Mouse (Mus musculus) inflammation-experienced regulatory T-cells, adult 6 months (primary cell): Measurements from ENCODE around the gene Rps16. TPM values are rescaled to one million over a fixed set of nuclear protein-coding genes. Genes with fewer than 3 reads are reported as not detected.

Experiments
- ATAC-seq: one replicate; pipeline ENCODE4 v1.8.0; 2017
- polyA plus RNA-seq, 3 experiments: library from polyadenylated mRNA; unstranded; fragments of 100-300 nt; shearing (Covaris generic); gene quantifications; one replicate each; pipeline ENCODE4 v1.2.1; 2017

Gene Rps16
- polyA plus RNA-seq, 3 experiments from 2014 or later: 937 to 1,605 (median 1,546) TPM

DNA sequence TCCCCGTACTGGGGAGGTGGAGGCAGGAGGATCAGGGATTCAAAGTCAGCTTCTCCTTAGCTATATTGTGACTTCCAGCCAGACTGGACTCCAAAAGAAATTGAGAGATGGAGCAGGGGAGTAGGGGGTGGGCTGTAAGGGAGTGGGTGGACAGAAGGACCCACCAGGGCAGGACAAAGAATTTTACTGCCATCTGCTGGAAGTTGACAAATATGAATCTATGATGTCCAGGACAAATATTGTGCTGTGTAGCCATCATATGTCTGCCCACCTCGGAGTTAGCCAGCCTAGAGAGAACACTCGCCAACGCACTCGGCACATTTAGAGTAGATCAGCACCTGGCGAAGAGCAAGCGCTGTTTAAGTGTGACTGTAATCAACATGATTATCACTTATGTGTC is 1.9 kb upstream of the Rps16 start:
- ATAC-seq: no peak

DNA sequence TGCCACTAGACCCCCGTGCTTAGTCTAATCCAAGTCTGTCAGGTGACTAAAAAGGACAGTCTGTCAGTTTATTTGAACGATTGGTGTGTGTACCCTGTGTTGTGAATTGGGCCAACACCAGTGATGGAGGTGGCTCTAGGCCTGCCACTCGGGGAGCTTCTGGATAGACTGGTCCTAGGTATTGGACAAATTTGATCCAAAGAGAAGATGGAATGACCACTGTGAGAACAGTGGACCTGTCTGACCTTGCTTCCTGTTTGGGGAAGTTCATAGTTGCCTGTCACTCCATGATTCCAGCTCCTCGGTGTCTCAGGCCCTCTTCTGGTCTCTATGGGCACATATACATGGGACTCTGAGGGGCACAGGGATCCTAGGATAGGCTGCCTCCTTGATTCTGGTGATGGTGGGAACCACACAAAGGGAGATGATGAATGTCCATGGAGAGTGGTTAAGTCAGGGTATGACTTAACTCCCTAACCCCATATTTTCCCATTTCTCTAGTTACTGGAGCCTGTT is 1.3 kb downstream of the Rps16 start:
- no peak for ATAC-seq

DNA sequence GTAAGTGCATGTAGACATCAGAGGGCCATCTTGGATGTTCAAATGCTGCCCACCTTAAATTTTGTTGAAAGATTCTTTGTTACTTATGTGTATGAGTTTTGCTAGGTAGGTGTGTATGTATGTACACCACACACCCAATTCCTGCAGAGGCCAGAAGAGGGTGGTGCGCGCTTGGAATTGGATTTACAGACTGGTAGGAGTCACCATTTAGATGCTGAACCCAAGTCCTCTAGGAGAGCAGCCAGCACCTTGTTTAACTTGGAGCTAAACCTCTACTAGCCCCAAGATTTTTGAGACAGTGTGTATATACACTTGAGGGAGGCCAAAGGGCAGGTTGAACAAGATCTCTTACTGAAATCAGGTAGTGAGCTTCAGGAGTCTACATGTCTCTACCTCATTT is 2.8 kb downstream of the Rps16 start:
- ATAC-seq: no peak

DNA sequence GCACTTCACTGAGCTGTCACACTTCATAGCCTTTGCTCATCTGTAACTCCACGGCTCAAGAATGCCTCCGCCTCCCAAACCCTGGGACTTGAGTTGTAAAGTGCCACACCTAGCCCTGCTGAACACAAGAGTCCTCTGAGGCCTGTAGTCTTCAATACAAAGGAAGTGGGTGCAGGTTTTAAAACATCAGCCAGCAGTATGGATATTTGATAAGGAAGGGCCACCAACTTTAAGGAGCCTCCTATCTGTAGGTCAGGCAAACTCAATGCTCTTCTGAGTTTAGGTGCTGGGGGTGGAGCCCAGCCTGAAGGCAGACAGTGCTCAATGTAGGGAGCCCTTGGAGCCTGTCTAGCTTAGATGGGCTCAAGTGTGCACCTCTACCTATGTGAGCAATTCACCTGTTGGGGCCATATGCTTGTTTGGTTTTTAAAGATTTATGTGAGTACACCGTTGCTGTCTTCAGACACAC is 3.7 kb downstream of the Rps16 start:
- no peak for ATAC-seq

DNA sequence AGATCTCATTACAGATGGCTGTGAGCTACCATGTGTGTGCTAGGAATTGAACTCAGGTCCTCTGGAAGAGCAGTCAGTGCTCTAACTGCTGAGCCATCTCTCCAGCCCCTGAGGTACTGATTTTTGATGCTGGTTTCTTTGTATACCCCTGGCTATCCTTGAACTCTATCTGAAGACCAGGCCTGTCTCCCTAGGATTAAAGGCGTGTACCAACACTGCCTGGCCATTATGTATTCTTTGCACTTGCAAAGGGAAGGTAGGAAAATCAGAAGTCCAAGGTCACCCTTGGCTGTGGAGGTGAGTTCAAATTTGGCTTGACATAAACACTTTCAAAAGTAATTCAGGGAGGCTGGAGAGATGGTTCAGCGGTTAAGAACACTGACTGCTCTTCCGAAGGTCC is 4.1 kb downstream of the Rps16 start:
- ATAC-seq: no peak

DNA sequence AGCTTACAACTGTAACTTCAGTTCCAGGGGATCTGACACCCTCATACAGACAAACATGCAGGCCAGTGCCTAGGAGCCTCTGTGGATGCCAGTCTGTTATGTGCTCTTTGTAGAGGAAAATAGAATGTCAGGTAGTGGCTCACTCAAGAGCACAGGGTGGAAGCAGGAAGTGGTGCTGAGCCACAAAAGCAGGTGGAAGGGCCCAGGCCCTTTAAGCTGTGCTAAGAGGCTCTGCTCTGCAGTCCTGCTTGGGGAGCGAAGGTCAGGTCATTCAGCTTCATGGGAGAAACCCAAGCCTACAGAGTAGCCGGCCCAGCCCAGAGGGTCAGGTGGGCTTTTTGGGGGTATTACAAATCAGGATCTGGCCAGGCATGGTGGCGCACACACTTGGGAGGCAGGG is 4.8 kb downstream of the Rps16 start:
- peak; percentile 55 for ATAC-seq

DNA sequence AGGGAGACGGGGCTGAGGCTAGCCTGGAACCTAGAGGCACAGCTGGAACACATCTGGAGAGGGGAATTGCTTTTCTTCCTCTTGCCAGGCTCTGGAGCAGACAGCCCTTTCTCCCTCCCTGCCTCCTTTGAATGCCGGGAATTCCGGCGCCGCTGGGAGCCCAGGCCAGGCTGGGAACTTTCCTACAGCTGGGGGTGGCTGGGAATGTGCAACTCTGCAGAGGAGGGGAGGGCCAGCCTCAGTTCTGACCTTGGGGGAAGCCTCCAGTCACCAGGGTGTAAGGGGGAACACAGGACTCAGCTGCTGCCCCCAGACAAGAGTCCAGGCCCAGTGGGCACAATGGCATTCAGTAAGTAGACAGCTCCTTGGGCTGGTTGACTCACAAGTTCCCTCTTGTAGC is 6.5 kb downstream of the Rps16 start:
- ATAC-seq: no peak

DNA sequence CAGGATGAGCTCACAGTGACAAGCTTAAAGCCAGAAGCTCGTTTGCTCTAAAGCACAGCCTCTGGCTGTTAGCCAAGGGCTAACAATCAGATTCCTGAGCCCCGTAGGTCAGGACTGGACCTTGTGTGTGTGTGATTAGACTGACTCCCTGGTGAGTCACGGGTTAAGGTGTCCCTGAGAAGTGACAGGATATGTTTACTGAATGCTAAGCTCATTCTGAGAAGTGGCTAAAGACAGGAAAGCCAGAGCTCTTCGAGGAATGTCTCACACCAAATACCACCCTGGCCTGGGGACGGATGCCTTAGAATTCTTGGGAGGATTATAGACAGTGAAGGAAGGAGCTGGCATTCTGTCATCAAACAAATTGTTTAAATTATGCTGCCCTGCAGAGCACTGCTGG is 7.5 kb downstream of the Rps16 start:
- ATAC-seq: no peak

DNA sequence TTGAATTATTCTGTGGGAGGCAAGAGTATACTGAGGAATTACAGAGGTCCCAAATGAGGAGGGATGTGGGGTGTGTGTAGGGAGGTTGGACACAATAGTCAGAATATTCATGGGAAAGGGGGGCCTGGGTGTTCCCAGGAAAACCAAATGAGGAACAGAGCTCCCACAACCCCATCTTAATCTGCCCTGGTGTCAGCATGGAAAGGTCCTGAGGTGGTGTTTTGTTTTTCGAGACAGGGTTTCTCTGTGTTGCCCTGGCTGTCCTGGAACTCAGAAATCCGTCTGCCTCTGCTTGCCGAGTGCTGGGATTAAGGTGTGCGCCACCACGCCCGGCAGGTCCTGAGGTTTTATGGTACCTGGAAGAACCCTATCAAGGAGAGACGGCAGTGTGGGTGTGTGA is 8.0 kb downstream of the Rps16 start:
- no peak for ATAC-seq

DNA sequence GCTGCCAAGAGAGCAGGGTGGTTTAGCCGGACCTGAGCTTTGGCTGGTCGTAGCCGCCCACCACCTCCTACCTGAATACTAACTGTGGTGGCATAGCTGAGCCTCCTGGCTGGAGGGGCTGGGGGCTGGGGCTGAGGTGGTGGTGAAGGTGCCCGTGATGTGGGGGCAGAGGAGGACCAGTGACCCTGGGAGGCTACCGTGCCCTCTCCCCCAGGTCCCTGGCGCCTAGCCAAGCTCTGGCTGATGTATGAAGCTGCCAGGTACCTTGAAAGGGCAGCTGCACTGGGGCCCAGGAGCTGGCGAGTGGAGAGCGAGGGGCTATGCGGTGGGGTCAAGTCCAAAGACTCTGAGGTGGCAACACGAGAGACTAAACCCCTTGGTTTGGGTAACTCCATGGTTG is 9.4 kb downstream of the Rps16 start:
- ATAC-seq: no peak

DNA sequence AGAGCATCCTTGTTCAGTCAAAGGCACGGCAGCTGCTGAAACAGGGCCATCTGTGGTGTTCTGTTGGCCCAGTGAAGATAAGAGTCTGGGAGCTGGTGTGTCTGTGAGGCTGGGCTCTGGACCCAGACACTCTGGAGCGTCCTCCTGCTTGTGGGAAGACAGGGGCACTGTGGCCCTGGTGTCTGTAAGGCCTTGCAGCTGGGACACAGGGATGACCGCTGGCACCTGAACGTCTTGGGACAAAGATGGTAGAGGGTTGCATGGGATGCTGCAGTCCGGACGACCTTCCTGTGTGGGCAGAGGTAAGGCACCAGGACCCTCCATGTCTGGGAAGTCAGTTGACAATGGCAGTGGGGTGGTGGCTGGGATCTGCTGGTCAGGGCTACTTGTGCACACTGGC is 9.8 kb downstream of the Rps16 start:
- ATAC-seq: no peak

DNA sequence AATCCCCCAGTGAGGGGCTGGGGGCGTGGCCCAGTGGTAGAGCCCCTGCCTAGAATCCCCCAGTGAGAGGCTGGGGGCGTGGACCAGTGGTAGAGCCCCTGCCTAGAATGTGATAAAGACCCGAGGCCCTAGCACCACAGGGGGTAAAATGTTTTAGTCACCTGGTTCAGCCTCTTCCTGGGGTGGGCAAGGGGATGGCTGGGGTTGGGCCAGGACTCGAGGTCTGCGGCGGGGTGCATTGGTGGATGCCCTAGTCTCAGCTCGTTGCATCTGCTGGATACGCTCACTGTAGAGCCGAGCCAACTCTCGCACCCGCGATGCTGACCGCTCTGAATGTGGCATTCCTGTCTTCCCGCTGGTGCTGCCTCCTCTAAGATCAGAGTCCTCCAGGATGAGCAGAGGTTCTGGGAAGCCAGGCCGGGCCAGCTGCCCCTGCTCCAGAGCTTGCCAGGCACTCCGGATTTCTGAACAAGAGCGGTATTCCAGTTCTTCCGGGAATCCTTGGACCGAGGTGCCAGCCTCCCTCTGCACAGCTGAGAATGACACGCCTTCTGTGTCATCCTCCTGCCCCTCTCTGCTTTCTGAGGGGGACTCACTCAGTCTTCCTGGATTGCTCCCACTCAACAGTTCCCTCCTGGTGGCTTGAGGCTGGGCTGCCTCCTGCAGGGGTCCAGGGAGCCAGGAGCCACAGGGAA is 11.3 kb downstream of the Rps16 start:
- no peak for ATAC-seq

DNA sequence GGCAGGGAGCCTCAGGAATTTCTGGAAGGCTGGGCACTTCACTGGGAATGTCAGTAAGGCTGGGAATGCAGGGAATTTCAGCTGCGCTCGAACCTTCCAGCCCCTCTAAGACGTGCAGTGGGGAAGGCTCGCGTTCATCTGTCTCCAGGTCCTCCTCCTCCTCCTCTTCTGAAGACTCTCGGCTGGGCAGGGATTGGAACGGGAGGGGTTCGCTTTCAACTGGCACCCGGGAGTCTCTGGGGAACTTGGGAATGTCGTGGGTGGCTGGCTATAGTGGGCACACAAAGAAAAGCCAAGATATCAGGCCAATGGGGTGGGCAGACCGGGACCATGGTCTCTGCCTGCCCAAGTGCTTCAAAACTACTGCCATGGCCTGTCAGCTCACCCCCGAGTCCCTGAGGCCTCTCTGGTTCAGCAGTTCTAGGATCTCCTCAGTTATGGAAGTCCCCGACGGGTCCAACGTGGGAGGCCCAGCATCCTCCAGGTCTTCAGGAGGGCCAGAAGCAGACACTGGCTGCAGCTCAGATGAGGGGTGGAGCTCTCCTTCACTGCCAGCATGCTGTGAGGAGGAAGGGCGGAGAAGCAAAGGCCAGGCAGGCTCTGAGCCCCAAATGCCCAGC is 12.1 kb downstream of the Rps16 start:
- ATAC-seq: no peak

DNA sequence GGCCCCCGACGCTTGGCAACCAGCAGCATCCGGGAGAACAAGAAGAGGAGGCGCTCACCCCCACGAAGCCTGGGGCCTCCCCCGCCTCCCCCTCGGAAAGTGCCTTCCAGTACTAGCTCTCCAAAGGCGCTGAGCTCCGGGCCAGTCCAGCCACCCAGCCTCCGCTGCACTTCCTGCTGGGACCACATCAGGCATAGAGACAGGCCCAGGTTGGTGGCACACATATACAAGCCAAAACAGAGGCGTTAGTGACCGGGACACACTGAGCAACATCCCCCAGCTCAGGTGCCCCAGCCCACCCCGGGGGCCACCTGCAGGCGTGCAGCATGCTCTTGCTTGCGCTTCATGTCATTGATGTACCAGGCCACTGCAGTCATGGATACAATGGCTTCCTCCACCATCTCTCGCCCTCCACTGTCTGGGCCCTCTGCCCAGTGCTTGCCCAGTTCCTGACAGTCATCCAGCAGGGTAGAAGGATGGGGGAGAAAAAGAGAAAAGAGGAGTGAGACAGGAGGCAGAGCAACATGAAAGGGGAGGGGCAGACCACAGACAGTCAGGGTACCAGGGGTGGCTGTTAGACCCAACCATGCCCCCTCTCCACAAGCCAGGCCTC is 17.3 kb downstream of the Rps16 start:
- no peak for ATAC-seq

DNA sequence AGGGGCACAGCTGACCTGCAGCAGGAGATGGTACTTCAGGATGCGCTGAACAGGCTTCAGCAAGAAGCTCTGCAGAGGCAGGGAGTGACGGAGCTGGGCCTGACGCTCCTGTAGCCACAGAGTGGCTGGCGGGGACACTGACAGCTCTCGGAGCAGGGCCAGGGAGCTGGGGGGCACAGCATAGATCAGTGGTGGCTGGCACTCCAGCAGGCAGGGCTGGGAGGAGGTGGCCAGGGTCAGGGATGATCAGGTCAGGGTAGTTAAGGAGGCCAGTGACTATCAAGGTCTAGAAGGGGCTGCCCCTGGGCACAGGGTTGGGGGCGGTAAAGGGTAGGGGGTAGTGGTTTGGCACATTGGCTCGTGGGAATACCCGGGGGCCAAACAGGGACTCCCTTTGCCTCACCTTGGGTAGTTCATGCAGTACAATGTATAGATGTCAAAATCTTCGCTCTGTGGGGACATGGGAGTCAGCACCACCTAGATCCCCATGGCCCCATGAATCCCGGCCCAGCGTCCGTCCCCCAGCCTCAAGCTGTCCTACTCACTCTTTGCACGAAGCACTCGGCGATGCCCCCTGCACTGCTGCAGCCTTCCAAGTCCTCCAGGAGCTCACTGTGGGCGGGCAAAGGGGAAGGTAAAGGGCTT is 17.9 kb downstream of the Rps16 start:
- ATAC-seq: no peak

DNA sequence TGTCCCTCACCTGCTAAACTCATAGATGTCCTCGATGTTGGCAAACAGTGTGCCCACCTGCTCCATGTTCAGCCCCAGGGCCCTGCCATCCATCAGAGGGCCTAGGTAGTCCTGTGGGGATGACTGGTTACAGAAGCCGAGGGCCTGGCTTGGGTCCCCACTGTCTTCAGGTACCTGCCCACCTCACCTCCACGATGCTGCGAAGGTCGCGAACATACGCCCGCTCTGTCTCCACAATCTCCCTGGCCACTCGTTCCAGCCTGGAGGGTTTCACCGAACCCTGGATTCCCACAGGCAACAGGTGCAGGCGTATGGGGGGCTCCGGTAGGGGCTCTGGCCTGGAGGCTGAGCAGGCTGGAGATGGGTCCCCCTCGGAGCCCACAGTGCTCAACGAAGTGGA is 19.6 kb downstream of the Rps16 start:
- ATAC-seq: no peak

DNA sequence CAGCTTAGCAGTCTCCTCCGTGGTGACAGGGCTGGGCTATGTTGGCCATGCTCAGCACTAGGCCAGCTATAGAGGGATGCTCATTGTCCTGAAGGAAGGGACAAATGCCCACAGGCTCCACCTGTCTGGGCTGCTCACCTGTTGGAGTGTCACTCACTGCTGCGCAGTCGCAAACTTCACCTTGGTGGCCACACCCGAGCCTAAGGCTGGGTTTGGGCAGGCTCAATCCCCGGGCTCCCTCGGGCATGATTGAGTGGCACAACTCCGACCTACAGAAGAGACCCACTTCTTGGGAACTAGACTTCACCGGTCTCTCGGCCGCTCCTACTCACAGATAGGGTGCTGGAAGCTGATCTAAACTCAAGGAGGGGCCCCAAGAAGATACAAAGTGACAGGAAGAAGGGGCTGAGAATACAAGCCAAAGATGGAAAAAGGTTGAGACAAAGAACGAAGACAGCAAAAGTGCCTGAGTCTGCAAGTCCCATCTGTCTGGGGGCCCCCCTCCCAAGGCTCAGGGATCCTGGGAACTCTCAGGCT is 20.6 kb downstream of the Rps16 start:
- no peak for ATAC-seq

DNA sequence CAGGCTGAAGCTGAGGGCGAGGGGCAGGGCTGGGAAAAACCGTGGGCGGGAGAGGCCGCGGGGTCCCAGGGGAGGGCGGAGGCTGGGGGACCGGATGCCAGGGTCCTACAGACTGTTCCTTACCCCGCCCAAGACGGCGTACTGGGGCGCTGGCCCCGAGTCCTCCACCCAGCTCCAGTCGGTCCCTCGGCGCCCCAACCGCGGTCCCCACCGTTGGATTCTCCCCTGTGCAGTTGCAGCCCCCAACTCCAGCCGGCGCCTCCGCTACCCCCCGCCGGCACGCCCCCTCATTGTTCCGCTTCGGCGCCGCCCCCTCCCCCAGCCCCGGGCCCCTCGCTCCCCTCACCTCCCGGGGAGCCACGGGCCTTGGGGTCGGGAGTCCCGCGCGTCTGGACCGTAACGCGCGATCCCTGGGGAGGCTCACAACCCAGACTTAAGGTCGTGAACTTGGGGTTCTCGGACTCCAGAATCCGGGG is 21.1 kb downstream of the Rps16 start:
- ATAC-seq: no peak

DNA sequence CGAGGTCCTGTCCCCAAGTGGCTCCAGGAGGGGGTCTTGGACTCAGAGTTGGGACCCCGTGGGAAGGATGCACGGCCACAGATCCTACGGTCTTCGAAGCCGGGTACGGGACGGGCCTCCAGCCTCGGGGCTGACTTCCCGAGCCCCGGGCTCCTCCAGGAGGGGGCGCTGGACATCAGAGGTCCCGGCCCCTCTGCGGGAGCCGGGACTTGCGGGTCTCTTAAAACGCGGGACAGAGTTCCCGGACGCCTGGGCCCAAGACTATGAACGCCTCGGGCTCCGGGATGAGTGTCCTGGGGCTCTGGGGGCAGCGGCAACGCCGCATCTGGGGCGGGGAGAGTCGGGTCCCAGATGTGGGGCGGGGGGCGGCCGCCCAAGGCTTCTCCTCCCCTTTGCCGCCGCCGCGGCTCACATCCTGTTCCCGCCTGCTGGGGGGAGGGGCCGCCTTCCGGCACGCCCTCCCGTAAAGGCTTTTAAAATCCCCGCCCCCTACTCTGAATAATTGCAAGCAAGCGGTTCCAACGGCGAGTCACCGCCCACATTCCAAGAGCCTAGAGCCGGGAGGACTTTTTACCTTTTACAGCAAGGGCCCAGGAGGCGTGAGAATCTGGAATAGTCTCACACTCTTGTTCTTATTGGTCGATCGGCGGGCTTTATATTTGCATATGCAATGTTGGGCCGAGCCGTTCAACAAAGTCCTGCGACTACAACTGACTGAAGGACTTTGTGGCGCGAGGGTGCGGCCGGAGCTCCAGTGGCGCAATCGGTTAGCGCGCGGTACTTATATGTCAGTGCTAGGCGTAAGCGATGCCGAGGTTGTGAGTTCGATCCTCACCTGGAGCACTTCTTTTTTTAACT is 22.0 kb downstream of the Rps16 start, which contains the start of gene Plekhg2:
TSS of gene Plekhg2 (minus strand) at position 349 of the 858 bp plus-strand sequence.
- ATAC-seq: peak; percentile 63

DNA sequence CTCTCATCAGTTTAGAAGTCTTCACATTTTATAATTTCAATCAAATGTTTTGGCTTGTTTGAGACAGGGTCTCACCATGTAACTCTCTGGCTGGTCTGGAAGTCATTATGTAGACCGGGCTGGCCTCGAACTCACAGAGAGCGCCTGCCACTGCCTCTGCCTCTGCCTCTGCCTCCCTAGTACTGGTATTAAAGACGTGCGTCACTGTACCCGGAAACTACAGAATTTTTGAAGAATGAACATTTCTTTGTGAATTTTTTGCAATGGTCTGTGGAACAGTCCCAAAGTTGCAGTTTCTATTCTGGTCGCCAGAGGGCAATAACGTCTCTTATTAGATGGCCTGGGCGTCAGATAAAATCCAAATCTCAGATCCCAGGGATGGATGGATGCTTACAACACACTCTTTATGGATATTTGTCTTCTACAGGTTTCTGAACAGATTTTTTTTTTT is 22.7 kb downstream of the Rps16 start:
- peak; percentile 36 for ATAC-seq

DNA sequence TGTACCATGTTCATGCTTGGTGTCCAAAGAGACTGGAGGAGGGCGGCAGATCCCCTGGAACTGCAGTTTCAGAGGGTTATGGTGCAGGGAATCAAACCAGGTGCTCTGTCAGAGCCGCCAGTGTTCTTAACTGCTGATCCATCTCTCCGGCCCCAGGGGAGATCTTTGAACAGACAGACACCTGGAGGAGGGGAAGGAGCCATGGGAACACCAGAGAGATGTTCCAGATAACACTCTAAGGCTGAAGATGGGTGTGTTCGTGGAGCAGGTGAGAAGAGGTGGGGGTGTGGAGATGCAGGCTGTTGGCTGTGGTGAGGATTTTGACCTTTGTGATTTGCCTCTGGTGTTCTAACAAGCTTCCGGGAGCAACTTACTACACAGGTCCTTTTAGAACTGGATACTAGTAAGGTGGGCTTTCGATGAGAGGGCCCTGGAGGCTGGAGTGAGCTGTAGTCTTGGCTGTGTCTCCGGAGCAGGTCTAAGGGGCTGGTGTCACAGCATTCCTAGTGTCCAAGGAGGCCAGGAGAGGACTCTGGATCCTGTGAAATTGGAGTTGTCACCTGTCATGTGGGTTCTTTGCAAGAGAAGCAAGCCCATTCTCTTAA is 23.5 kb downstream of the Rps16 start:
- ATAC-seq: no peak
